Mouse (Mus musculus) MEL (cell line): Measurements from ENCODE around the gene Olfr522.

Source experiments
- CTCF ChIP-seq, 3 experiments: IDR thresholded peaks in 2 of 3; conservative IDR thresholded peaks in 1 of 3; 2 replicates each; pipeline ENCODE4 v1.5.1; 2011 to 2012; ENCODE audit warnings: low read length in 3 of 3, low read depth in 2 of 3, mild to moderate bottlenecking in 2 of 3, improper control_type of control experiment in 1 of 3, inconsistent platforms in 1 of 3, mixed read lengths in 1 of 3, moderate library complexity in 1 of 3; ENCODE audit not compliant: control insufficient read depth in 1 of 3, insufficient read depth in 1 of 3, poor library complexity in 1 of 3, severe bottlenecking in 1 of 3
- EP300 ChIP-seq, 2 experiments: IDR thresholded peaks; 2 replicates each; pipeline ENCODE4 v1.6.1; 2011; ENCODE audit warnings: improper control_type of control experiment in 2 of 2, low read length in 2 of 2, low read depth in 1 of 2, mild to moderate bottlenecking in 1 of 2
- POLR2A ChIP-seq, 2 experiments: IDR thresholded peaks; 2 replicates each; pipeline ENCODE4 v1.6.1; 2011 to 2012; ENCODE audit warnings: low read length in 2 of 2, mild to moderate bottlenecking in 2 of 2, control low read depth in 1 of 2, improper control_type of control experiment in 1 of 2, low read depth in 1 of 2, moderate library complexity in 1 of 2; ENCODE audit not compliant: control insufficient read depth in 1 of 2, insufficient read depth in 1 of 2, poor library complexity in 1 of 2
- RCOR1 ChIP-seq: IDR thresholded peaks from 2 replicates; pipeline ENCODE4 v1.6.1; 2012; ENCODE audit warnings: low read depth, mild to moderate bottlenecking, inconsistent platforms, low read length, improper control_type of control experiment
- USF2 ChIP-seq, 2 experiments: IDR thresholded peaks; 2 replicates each; pipeline ENCODE4 v1.6.1; 2011 to 2012; ENCODE audit warnings: improper control_type of control experiment in 2 of 2, low read length in 2 of 2, borderline replicate concordance in 1 of 2, inconsistent platforms in 1 of 2, low read depth in 1 of 2, mild to moderate bottlenecking in 1 of 2; ENCODE audit not compliant: insufficient read depth in 1 of 2

GRCm38 (mm10) chr7:140164664-140165063 lies at the start of gene Olfr522:
- TF ChIP-seq RCOR1 (no peak), POLR2A (IDR thresholded peaks at IDR 0.05; ENCODE audit: control insufficient read depth in 1 of 2, insufficient read depth in 1 of 2, low read depth in 1 of 2, low read length in 2 of 2, poor library complexity in 1 of 2) (no peak), CTCF (IDR thresholded peaks at IDR 0.05 in 2 of 3, conservative IDR thresholded peaks at IDR 0.05 in 1 of 3; ENCODE audit: control insufficient read depth in 1 of 3, insufficient read depth in 1 of 3, low read depth in 2 of 3, low read length in 3 of 3, poor library complexity in 1 of 3, severe bottlenecking in 1 of 3) (no peak), USF2 (IDR thresholded peaks at IDR 0.05; ENCODE audit: borderline replicate concordance in 1 of 2, insufficient read depth in 1 of 2, low read depth in 1 of 2, low read length in 2 of 2) (no peak), EP300 (IDR thresholded peaks at IDR 0.05; ENCODE audit: low read depth in 1 of 2, low read length in 2 of 2) (no peak)
